Mouse (Mus musculus) bone marrow macrophage, adult 2 months (primary cell): ENCODE measurements around the gene Pde11a.

Experiments
- CTCF ChIP-seq: IDR thresholded peaks from 2 replicates; pipeline ENCODE4 v1.5.1; 2012; ENCODE audit warnings: low read depth, mild to moderate bottlenecking, low read length, moderate library complexity
- POLR2A ChIP-seq: IDR thresholded peaks from 2 replicates; pipeline ENCODE4 v1.6.1; 2012; ENCODE audit warnings: mild to moderate bottlenecking, low read depth, low read length, borderline replicate concordance

DNA sequence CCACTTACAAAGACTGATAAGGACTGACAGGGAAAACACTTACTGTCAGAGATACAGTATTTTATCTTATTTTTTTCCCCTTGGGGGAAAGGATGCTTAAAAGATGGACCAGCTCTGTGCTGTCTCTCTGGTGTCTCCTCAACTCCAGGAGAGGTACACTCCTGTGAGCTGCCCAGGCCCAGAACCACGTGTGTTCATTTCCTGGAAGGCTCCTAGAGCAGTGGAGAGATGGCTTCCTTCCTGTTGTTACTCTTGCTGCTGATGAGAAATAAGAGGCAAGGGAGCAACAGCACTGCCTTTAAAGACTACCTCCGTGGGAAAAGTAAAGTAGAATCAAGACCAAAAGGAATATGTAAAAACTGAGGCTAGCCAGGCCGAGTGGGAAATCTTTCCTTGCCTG lies 205.6 kb downstream of the Pde11a start:
- TF ChIP-seq CTCF: no peak
- no peak for TF ChIP-seq POLR2A
